Mouse (Mus musculus) brain, embryonic 18.5 days (tissue): ENCODE data around the gene Exoc4.

Source experiments
- DNase-seq: peaks from one replicate; pipeline ENCODE4 v3.0.0-alpha.2; 2012; ENCODE audit warnings: low read depth, low spot score

The Exoc4 gene

DNA sequence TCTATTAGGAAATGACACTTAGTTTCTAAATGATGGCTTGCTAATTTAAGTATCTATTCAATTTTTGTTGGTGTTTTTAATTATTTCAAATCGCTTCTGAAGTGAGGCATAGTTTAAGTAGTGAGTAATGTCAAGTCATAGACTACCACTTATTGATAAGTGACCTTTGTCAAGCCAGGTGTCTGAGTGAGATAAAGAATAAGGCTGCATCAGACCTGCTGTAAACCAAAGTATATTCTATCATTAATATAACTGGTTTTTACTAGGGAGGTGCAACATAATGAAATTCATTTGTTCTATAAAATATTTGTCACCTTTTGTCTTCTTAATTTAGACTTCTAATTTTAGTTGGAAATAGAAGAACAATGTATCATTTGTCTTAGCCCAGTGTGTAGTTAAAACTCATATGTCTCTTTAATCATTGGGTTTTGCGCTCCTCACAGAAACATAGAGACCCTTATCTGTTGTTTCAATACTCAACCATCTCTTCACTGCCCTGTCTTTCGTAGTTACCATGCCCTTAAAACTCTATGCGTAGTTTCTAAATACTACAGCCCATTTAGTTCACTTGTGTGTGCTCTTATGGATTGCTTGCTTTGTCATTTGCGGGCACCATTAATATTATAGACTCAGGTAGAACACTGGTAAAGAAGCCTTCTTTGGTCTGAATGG lies 217.4 kb downstream of the Exoc4 start:
- no peak for DNase-seq

GRCm38 (mm10) chr6:33468480-33468879 lies 219.6 kb downstream of the Exoc4 start:
- no peak for DNase-seq

DNA sequence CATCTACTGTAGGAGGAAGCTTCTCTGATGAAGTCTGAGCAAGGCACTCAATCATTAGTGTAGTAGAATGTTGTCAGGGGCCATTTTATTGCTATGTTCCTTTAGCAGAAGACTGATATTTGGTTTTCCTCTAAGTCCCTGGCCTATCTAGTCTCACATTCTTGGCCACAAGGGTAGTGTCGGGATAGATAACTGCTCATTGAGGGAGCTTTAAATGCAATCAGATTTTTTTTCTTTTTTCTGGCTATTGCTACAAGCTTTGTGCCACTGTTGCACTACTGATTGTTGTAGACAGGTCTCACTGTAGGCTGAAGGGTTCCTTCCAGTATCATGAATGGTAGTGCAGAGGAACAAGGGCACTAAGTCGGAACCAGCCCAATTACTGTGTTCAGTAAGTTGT lies 227.2 kb downstream of the Exoc4 start:
- DNase-seq = no peak

- no peak for DNase-seq
These were observed 235.7 kb downstream of the Exoc4 start for GRCm38 (mm10) chr6:33484568-33484967.

DNA sequence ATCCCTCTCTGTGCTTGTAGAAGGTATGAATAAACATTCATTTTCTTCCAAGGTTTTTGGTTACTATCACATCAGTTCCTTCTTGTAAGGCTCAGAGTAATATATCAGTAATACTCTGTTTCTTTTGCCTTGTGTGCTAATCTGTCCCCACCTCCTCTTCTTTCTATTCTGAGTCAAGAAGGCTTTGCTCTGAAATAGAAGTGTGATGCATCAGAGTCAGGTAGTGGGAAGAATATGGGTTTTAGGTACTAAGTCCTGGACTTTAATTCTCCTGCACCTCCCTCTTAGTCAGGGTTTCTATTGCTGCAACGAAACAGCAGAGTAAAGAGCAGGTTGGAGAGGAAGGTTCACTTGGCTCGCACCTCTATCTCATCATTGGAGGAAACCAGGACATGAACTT lies 240.9 kb downstream of the Exoc4 start:
- DNase-seq = no peak

GRCm38 (mm10) chr6:33496141-33496855 lies 247.4 kb downstream of the Exoc4 start:
- DNase-seq = no peak

GRCm38 (mm10) chr6:33497348-33497747 lies 248.5 kb downstream of the Exoc4 start:
- DNase-seq = no peak

- DNase-seq = no peak
These were observed 253.5 kb downstream of the Exoc4 start for GRCm38 (mm10) chr6:33502388-33502787.

GRCm38 (mm10) chr6:33503381-33503780 lies 254.5 kb downstream of the Exoc4 start:
- no peak for DNase-seq

GRCm38 (mm10) chr6:33507134-33507533 lies 258.2 kb downstream of the Exoc4 start:
- no peak for DNase-seq

DNA sequence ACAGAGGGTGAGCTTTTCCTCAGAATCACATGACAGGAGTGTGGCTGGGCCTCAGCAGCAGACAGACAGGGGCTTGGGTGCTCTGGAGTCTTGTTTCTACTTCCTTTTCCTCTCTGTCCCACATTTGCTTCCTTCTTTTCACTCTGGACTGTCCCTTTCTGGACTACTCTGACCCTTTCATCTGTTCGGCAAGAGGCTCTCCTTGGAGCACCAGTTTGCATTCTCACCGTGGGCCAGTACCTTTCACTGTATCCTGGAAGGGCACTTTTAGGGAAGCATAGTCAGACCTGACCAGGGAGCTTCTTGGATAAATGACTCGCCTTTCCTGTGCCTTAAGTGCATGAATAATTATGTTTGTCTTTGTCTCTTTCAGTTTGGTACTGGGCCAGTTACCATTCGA lies 266.5 kb downstream of the Exoc4 start:
- no peak for DNase-seq

GRCm38 (mm10) chr6:33516798-33517197 lies 267.9 kb downstream of the Exoc4 start:
- no peak for DNase-seq

DNA sequence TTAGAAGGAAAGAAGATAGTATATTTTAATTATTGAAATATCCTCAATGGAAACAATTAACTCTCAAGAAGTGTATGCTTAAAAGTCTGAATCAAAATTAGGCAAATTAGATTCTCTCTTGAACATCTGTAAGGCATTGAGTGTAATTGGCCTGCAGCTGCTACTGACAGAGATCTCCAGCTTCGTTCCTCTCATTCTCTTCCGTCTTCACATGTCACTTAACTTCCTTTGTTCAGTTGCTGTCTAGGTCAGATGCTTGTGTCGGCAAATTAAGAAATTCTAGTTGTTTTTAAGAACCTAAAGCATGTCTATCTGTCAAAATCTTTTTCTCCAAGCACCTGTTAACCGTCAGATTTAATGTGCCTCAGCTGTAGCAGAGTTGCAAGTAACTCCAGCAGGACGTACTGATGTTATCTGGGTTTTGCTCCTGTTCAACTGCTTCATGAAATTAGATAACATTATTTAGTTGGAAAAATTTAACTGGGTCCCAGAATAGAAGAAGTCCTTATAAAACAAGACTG lies 269.1 kb downstream of the Exoc4 start:
- DNase-seq = no peak

DNA sequence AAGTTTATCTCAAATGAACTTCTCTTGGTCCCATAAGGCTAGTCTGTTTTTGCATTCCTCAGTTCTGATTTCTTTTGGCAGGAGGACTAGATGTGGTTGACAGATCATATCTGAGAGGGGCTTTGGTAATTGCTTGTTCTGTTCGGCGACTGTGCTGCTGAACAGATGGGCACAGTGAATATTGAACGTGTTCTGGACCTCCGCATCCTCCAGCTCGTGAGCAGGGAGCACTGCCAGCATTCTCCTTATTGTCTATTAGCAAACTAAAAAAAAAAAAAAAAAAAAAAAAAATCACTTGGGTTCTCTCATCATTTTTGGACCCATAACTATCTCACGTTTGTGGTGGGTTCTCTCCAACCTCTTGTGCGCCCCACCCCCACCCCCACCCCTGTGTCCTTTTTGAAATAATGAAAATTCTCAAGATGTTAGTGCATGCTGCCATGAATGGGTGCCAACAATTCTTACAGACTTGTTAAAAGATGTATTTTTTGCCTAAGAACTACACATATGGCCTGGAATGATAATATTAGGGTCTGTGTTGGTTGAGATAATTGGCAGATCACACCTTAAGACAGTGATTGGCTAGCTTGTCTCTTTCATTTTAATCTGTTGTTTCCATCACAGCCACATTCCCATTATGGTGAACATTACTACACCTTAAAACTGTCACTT lies 276.9 kb downstream of the Exoc4 start:
- peak; percentile 84 for DNase-seq

- DNase-seq = no peak
These were observed 291.5 kb downstream of the Exoc4 start for GRCm38 (mm10) chr6:33540356-33540755.

- no peak for DNase-seq
These were observed 293.8 kb downstream of the Exoc4 start for GRCm38 (mm10) chr6:33542712-33543111.

DNA sequence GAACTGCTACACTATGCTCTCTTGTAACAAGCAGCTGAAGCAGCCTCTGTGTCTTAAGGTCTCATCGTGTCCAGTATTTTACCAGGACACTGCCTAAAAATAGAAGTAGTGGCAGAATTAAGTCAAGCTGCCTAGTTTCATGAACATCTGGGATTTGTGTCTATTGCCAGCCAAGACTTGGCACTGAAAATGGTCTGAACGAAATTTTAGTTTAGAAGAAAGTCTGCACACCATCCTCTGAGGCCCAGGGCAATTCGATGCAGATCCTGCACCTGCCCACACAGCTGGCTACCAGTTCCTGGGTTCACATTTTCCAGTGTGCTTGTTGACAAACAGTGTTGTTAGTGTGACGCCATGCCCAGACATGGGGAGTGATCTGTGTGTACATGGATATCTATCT lies 303.0 kb downstream of the Exoc4 start:
- DNase-seq = no peak

DNA sequence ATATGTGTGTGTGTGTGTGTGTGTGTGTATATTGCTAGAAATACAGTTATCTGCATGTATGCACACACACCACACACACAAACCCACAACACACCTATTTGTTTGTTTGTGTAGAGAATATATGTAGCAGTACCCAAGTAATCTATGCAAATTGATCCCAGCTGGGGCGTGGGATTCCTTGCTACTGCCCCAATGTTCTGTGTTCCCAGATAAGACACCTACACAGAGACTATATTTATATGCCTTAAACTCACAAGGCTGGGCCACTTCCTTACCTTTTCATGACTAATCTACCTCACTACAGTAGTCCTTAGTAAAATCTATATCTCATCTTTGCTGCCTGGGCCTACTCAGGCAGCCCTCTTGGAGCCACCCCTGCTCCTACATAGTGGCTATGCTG lies 312.0 kb downstream of the Exoc4 start:
- no peak for DNase-seq

- no peak for DNase-seq
These were observed 313.0 kb downstream of the Exoc4 start for GRCm38 (mm10) chr6:33561911-33562310.

- DNase-seq = no peak
These were observed 327.1 kb downstream of the Exoc4 start for GRCm38 (mm10) chr6:33575947-33576346.

DNA sequence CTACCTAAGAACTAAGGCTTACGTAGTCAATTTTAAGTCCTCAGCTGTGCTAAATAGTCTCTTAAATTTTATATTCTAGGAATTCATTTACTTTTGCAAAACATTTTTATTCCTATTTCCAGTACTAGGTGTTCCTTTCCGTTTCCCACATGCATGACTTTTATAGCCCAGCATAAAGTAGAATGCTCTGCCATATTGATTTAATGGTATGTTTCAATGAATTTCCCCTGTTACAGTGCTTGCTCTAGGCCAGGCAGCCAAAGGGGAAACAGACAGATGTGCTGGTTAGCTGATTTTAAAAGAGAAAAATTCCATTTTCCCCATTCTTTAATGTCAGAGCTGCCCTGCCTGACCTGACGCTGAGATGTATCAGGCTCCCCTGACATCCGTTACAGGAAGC lies 359.6 kb downstream of the Exoc4 start:
- no peak for DNase-seq

DNA sequence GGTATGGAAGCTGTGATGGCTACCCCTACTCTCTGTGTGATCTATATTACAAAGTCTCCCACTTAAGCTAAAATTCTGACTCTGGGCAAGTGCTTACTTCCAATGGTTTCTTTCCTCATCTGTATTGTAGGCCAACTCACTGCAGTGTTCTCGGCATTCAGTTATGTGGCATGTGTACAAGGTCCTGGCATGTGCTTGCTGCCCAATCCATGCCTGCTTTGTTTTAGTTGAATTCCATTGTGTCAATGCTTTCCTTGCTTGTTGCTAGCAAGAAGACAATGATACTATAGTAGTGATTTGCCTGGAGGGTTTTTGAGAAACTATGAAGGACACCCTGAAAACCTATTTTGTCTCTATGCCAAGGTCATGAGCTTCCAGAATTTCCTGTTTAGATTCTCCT lies 365.1 kb downstream of the Exoc4 start:
- DNase-seq = no peak

GRCm38 (mm10) chr6:33618590-33618989 lies 369.7 kb downstream of the Exoc4 start:
- DNase-seq = no peak
